Mouse (Mus musculus): ENCODE results near the gene Defb7.
A peak's percentile ranks its signal among the peaks of the same experiment; 100 is the strongest.

Defb7 gene

GRCm38 (mm10) chr8:19494797-19495196 lies at the start of gene Defb7:
TSS of gene Defb7 (plus strand) at chr8:19495097.
- no peak for DNase-seq (ENCODE audit: low spot score)

- no peak for DNase-seq (ENCODE audit: low spot score)
Measured at GRCm38 (mm10) chr8:19446378-19446777, 48.5 kb upstream of the Defb7 start.

- DNase-seq (ENCODE audit: low spot score) = no peak
Measured at GRCm38 (mm10) chr8:19461355-19461754, 33.5 kb upstream of the Defb7 start.

- no peak for DNase-seq (ENCODE audit: low spot score)
Measured at GRCm38 (mm10) chr8:19469026-19469425, 25.9 kb upstream of the Defb7 start.

GRCm38 (mm10) chr8:19500524-19500923 lies 5.6 kb downstream of the Defb7 start:
- DNase-seq (ENCODE audit: low spot score) = no peak

GRCm38 (mm10) chr8:19535195-19535829 lies 40.4 kb downstream of the Defb7 start:
- DNase-seq (ENCODE audit: low spot score) = peak; percentile 33

- DNase-seq (ENCODE audit: low spot score) = no peak
Measured at GRCm38 (mm10) chr8:19540376-19540775, 45.5 kb downstream of the Defb7 start.
